Comparison of ENCODE assay signal across 8 mouse cellular contexts in the genomic region with DNA sequence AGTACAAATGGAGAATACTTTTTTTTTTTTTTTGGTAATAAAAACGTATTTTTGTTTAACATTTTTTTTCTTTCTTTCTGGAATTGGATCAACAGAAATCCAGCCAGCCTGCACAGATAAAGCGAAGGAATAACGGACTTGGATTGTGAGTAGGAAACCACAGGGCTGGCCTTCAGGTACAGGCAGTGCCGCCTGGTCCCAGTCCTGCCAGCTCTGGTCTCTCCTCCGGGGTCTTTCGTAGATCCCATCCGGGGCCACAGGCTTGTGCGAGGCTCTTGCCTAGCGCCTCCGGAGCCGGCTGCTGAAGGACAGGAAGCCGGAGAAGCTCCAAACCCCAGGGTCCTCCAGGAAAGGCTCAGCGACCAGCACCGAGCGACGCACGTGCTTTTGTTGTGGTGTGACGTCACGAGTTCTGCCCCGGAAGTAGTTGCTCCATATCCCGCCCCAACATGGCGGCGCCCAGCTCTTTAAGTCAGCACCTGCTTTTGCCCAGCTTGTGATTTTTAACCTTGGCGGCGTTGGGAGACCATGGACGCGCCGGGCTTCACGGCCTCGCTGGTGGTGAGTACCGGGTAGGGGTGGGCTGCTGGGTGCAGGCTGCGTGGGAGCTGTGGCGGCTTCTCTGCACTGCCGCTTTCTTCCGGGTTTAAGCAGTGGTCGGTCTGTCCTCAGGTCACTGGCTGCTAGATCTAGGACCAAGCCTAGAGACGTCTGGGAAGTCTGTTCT. TPM values are rescaled to one million over a fixed set of nuclear protein-coding genes. Genes with fewer than 3 reads are reported as not detected.
DNase-seq lines count a peak whose midpoint lies in the region; ATAC-seq and TF ChIP-seq lines count a peak whose summit lies in the region.

A gene (plus strand): TSS at position 435 of the 727 bp plus-strand sequence.

- TF ChIP-seq POLR2A in heart, adult 2 months (IDR thresholded peaks at IDR 0.05; ENCODE audit: insufficient read depth, low read depth, low read length): 0 out of 2 replicates have a peak, but pooled peaks have one; percentile 43

- H3K4me2 ChIP-seq in embryonic facial prominence, embryonic 13.5 days: peak within 1 kb of the TSS; percentile 80
- H3K4me2 ChIP-seq in limb, embryonic 13.5 days (replicated peaks): peak within 1 kb of the TSS; percentile 78
- H3K4me2 ChIP-seq in midbrain, embryonic 16.5 days (ENCODE audit: low read length): peak within 1 kb of the TSS; percentile 93

- H3K9ac ChIP-seq in embryonic facial prominence, embryonic 13.5 days: peak within 1 kb of the TSS; percentile 74
- H3K9ac ChIP-seq in heart, adult 2 months (ENCODE audit: low read depth, low read length): peak within 1 kb of the TSS; percentile 96
- H3K9ac ChIP-seq in limb, embryonic 13.5 days: peak within 1 kb of the TSS; percentile 68
- H3K9ac ChIP-seq in midbrain, embryonic 16.5 days (ENCODE audit: low read depth, low read length): peak within 1 kb of the TSS; percentile 69

- WGBS in embryonic facial prominence, embryonic 13.5 days: under 1% methylated on average over 37 of the region's 37 CpGs
- under 1% methylated on average over 37 of the region's 37 CpGs for WGBS in heart, adult 2 months
- WGBS in limb, embryonic 13.5 days: under 1% methylated on average over 37 of the region's 37 CpGs
- under 1% methylated on average over 37 of the region's 37 CpGs for WGBS in midbrain, embryonic 16.5 days

- DNase-seq in 3134 (ENCODE audit: extremely low read depth, insufficient read length, low spot score): peak; percentile 91
- peak; percentile 90 to 91 for DNase-seq in adrenal gland, postnatal 36 days
- DNase-seq in heart, adult 2 months: peak; percentile 89 to 91
- DNase-seq in kidney, adult 8-10 months: peak; percentile 81 to 89
- peak; percentile 71 to 87 for DNase-seq in spleen, postnatal 10 days (ENCODE audit: low spot score in 2 of 2)

- peak within 1 kb of the TSS; percentile 29; the same call in 1 of the 2 replicates for H3K27ac ChIP-seq in embryonic facial prominence, embryonic 13.5 days
- peak within 1 kb of the TSS; percentile 59 for H3K27ac ChIP-seq in heart, adult 2 months
- H3K27ac ChIP-seq in limb, embryonic 13.5 days: no peak within 1 kb of the TSS
- H3K27ac ChIP-seq in midbrain, embryonic 16.5 days (ENCODE audit: low read length): peak within 1 kb of the TSS; percentile 72

- H3K36me3 ChIP-seq in embryonic facial prominence, embryonic 13.5 days: no peaks in the 10 kb centered on the region
- peaks cover 4% of the 10 kb centered on the region; the same call in 1 of the 2 replicates for H3K36me3 ChIP-seq in heart, adult 2 months (ENCODE audit: control insufficient read depth, insufficient read depth, low read length)
- no peaks in the 10 kb centered on the region for H3K36me3 ChIP-seq in limb, embryonic 13.5 days
- H3K36me3 ChIP-seq in midbrain, embryonic 16.5 days (ENCODE audit: control insufficient read depth, insufficient read depth, low read length): no peaks in the 10 kb centered on the region

- no peaks in the 10 kb centered on the region for H3K9me3 ChIP-seq in embryonic facial prominence, embryonic 13.5 days
- no peaks in the 10 kb centered on the region for H3K9me3 ChIP-seq in limb, embryonic 13.5 days
- H3K9me3 ChIP-seq in midbrain, embryonic 16.5 days (replicated peaks; ENCODE audit: control insufficient read depth, low read length, poor library complexity, severe bottlenecking): no peaks in the 10 kb centered on the region

- peak; percentile 32; the same call in 1 of the 2 replicates for TF ChIP-seq EP300 in heart, adult 2 months (IDR thresholded peaks at IDR 0.05; ENCODE audit: insufficient read depth, low read depth, low read length)

- 0 out of 2 replicates have a peak, but pooled peaks cover 3% of the 10 kb centered on the region for H3K27me3 ChIP-seq in embryonic facial prominence, embryonic 13.5 days
- H3K27me3 ChIP-seq in heart, adult 2 months (ENCODE audit: control insufficient read depth, insufficient read depth, low read length): no peaks in the 10 kb centered on the region; the same call in 1 of the 2 replicates
- H3K27me3 ChIP-seq in limb, embryonic 13.5 days: no peaks in the 10 kb centered on the region
- H3K27me3 ChIP-seq in midbrain, embryonic 16.5 days (ENCODE audit: control insufficient read depth, insufficient read depth, low read depth, low read length): no peaks in the 10 kb centered on the region; the same call in 1 of the 2 replicates

- ATAC-seq in embryonic facial prominence, embryonic 13.5 days (ENCODE audit: insufficient number of reproducible peaks, insufficient read depth, low FRiP score, low TSS enrichment, low read depth): peak; percentile 80; the same call in 1 of the 2 replicates
- peak; percentile 97 for ATAC-seq in limb, embryonic 13.5 days (ENCODE audit: low FRiP score, low read depth)
- peak; percentile 98 for ATAC-seq in midbrain, embryonic 16.5 days

- H3K79me2 ChIP-seq in heart, adult 2 months (replicated peaks; ENCODE audit: control insufficient read depth, insufficient read depth, low read length): peaks cover 2% of the 10 kb centered on the region; the same call in 1 of the 2 replicates

- intact Hi-C loops in heart, adult 2 months (cut with DNase I): no loop called here

- peak within 1 kb of the TSS; percentile 78 for H3K4me3 ChIP-seq in embryonic facial prominence, embryonic 13.5 days
- peak within 1 kb of the TSS; percentile 88 for H3K4me3 ChIP-seq in heart, adult 2 months
- peak within 1 kb of the TSS; percentile 87 for H3K4me3 ChIP-seq in limb, embryonic 13.5 days
- H3K4me3 ChIP-seq in midbrain, embryonic 16.5 days (ENCODE audit: low read depth, low read length): peak within 1 kb of the TSS; percentile 93

- H3K4me1 ChIP-seq in embryonic facial prominence, embryonic 13.5 days: peaks cover 8% of the 10 kb centered on the region
- H3K4me1 ChIP-seq in heart, adult 2 months (ENCODE audit: control insufficient read depth, insufficient read depth, low read length): no peaks in the 10 kb centered on the region; the same call in none of the 2 replicates
- H3K4me1 ChIP-seq in limb, embryonic 13.5 days: peaks cover 8% of the 10 kb centered on the region
- H3K4me1 ChIP-seq in midbrain, embryonic 16.5 days (ENCODE audit: control insufficient read depth, insufficient read depth, low read length): peaks cover 11% of the 10 kb centered on the region

- no peak for TF ChIP-seq CTCF in heart, adult 2 months (IDR thresholded peaks at IDR 0.05)

RNA-seq across cellular contexts. Expression of the gene that starts here (rescaled TPM):
- total RNA-seq in adrenal gland, postnatal 36 days (2021): 10 to 100 TPM; 14.2 to 14.7 TPM
- 8.1 and 8.7 TPM in 2 replicates for polyA plus RNA-seq in embryonic facial prominence, embryonic 13.5 days (2015; fragmentation: Nextera tagmentation; extraction: Ambion mirVana)
- total RNA-seq in heart, adult 2 months (2021): 10 to 100 TPM; 18.0 to 19.2 TPM
- 18.7 and 33.6 TPM in 2 replicates for polyA plus RNA-seq in heart, adult 2 months (2012; rRNA removed)
- 7.7 and 9.1 TPM in 2 replicates for polyA plus RNA-seq in limb, embryonic 13.5 days (2015; fragmentation: Nextera tagmentation; extraction: Ambion mirVana)
- 8.4 and 9.1 TPM in 2 replicates for polyA plus RNA-seq in midbrain, embryonic 16.5 days (2015; fragmentation: Nextera tagmentation; extraction: Ambion mirVana)
